Mouse (Mus musculus): Measurements from ENCODE around the gene Cacnb4. TPM values are rescaled to one million over a fixed set of nuclear protein-coding genes. Genes with fewer than 3 reads are reported as not detected.
A peak's percentile ranks its signal among the peaks of the same experiment; 100 is the strongest.

The Cacnb4 gene
- polyA plus RNA-seq, 1 experiment from 2014 or later: 1.6 TPM

DNA sequence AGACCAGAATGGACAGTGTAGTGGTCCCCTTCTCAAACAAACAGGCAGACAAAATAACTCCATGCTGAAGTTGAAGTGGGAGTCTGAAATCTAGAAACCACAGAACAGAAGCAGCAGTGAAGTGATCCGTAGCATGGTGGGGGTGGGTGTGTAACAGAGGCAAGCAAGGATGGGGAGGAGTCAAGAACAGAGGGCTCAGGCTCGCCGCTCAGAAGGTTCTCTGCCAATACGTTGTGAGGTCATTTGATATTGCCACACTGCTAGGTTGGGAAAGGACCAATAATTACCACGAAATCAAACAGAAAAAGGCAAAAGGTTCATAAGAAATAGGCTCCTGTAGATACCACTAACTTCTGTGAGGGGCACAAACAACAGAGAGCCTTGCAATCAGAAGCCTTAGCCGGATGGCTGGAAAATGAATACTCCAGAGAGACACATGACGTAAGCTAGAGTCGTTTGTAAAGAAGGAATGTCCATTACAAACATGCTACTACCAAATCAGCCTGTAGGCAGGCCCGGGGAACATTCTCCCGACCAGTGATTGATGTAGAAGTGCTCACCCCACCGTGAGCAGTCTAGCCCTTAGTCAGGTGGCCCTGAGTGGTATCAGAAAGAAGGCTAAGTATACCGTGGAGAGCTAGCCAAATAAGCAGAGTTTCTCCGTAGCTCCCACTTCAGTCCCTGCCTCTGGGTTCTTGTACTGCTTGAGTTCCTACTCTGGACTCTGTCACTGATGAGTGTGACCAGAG is 199.7 kb downstream of the Cacnb4 start:
- peaks cover 5% of the 10 kb centered on the region for H3K4me1 ChIP-seq
- no peaks in the 10 kb centered on the region for H3K9me3 ChIP-seq
- H3K4me3 ChIP-seq: no peak overlapping the region
- no peak overlapping the region for H3K9ac ChIP-seq
- H3K27ac ChIP-seq: no peak overlapping the region
- 55% methylated on average over 13 of the region's 13 CpGs for WGBS
- no peaks in the 10 kb centered on the region; the same call in 1 of the 2 replicates for H3K27me3 ChIP-seq
- no peak for ATAC-seq (ENCODE audit: insufficient number of reproducible peaks, low FRiP score, low TSS enrichment, low read depth)
- H3K36me3 ChIP-seq: no peaks in the 10 kb centered on the region
- H3K4me2 ChIP-seq: no peak overlapping the region

DNA sequence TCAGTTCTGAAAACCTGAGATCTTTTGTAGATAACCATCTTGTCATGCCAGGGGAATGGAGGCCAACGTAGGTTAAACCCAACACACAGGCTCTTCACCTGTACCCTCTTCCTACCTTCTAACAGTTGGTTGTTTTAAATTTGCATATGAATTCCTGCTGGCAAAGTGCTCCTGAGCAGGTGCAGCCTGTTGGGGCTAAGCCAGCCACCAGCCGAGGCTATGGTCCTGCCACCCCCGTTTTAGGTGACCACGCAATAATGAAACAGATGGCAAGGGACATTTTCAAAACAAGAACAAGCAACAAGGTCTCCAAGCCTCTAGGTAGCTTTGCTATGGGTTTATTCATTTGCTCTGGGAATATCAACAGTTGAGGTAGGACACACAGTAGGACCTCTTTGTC is 200.8 kb downstream of the Cacnb4 start:
- ATAC-seq (ENCODE audit: insufficient number of reproducible peaks, low FRiP score, low TSS enrichment, low read depth): no peak
- H3K4me1 ChIP-seq: peaks cover 6% of the 10 kb centered on the region
- no peak overlapping the region for H3K4me2 ChIP-seq
- H3K4me3 ChIP-seq: no peak overlapping the region
- no peaks in the 10 kb centered on the region for H3K36me3 ChIP-seq
- WGBS: 88% methylated on average over 4 of the region's 4 CpGs
- H3K9ac ChIP-seq: no peak overlapping the region
- no peak overlapping the region for H3K27ac ChIP-seq
- H3K9me3 ChIP-seq: no peaks in the 10 kb centered on the region
- no peaks in the 10 kb centered on the region; the same call in 1 of the 2 replicates for H3K27me3 ChIP-seq

DNA sequence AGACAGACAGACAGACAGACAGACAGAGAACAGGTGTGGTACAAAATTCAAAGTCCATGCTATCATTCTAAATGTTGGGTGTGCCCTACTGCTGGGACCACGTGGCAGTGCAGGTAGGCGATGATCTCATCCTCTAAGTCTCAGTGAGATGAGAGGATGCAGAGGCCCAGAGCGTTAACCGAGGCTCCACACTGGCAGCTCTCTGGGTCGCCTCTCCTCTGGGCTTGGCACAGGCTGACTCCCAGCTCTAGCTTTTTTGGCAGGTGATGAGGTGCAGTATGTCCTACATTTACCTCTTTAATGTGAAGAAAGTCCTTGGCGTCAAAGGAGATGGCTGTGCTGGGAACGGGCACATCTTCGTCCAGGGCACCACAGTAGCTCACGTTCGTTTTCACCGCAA is 202.1 kb downstream of the Cacnb4 start:
- Histone ChIP-seq H3K9me3 (no peaks in the 10 kb centered on the region), H3K27ac (no peak overlapping the region), H3K4me1 (peaks cover 3% of the 10 kb centered on the region; the same call in 1 of the 2 replicates), H3K36me3 (no peaks in the 10 kb centered on the region), H3K27me3 (no peaks in the 10 kb centered on the region; the same call in 1 of the 2 replicates), H3K9ac (no peak overlapping the region), H3K4me3 (no peak overlapping the region), H3K4me2 (no peak overlapping the region)
- ATAC-seq (ENCODE audit: insufficient number of reproducible peaks, low FRiP score, low TSS enrichment, low read depth): no peak
- WGBS: 81% methylated on average over 11 of the region's 11 CpGs

DNA sequence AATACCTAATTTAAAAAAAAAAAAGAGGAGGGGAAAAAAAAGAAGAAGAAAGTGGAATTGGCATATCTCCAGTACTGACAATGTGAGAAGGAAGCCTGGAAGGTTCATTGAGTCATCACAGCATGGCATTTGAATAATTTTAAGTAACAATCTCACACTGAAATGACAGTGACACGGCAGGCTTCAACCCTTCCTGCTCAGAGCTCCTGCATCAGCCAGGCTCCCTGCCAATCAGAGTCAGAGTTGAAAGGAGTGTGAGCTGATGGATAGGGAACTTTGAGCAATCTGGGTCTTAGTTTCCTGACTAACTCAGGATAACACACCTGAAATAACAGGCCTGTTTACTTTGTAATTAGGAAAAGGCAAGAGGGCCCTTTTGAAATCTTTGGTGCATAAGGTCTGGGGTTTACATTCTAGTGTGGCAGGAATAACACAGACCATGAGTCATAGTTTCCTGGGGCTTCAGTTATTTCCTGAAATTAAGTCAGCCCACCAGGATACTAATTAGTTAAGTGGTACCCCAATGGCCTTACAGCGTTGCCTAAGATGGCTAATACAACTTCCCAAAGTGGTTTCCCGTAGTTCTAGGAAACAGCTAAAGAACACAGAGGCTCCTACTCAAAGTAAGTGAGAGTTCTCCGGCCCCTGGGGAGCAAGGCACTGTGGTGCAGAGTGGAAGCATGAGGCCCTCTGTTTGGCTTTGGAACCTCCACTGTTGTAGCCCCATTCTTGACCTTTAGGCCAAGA is 204.9 kb downstream of the Cacnb4 start:
- Histone ChIP-seq H3K9ac (no peak overlapping the region), H3K4me3 (no peak overlapping the region), H3K36me3 (no peaks in the 10 kb centered on the region), H3K4me2 (no peak overlapping the region), H3K27me3 (no peaks in the 10 kb centered on the region; the same call in 1 of the 2 replicates), H3K27ac (no peak overlapping the region), H3K9me3 (no peaks in the 10 kb centered on the region), H3K4me1 (peaks cover 3% of the 10 kb centered on the region; the same call in 1 of the 2 replicates)
- ATAC-seq (ENCODE audit: insufficient number of reproducible peaks, low FRiP score, low TSS enrichment, low read depth): 0 out of 2 replicates have a peak, but pooled peaks have one; percentile 14
- 23% methylated on average over 4 of the region's 4 CpGs for WGBS

DNA sequence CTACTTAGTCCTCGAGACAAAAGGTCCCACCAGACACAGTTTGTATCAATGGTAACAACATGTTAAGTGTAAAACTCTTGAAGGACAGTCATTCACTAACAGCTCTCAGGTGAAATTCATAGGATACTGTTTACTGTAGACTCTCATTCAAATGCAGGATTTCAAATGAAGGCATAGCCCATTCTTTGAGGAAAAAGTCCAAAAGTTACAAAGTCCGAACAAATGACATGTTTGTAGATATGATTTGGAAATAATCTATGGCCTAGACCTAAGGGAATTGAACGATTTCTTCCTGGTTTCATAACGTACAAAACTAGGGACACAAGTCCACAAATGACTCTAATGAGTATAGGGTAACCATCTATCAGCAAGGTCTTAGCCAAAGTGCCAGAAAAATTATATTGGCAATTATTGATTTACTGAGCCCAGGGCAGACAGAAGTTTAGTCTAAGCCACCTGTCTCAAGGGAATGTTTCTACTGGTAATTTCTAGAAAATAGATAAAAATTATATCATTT is 206.5 kb downstream of the Cacnb4 start:
- Histone ChIP-seq H3K36me3 (no peaks in the 10 kb centered on the region), H3K4me1 (peaks cover 3% of the 10 kb centered on the region; the same call in 1 of the 2 replicates), H3K27me3 (no peaks in the 10 kb centered on the region; the same call in 1 of the 2 replicates), H3K4me3 (no peak overlapping the region), H3K27ac (no peak overlapping the region), H3K4me2 (no peak overlapping the region), H3K9ac (no peak overlapping the region), H3K9me3 (no peaks in the 10 kb centered on the region)
- 85% methylated on average over 4 of the region's 4 CpGs for WGBS
- ATAC-seq (ENCODE audit: insufficient number of reproducible peaks, low FRiP score, low TSS enrichment, low read depth): no peak

DNA sequence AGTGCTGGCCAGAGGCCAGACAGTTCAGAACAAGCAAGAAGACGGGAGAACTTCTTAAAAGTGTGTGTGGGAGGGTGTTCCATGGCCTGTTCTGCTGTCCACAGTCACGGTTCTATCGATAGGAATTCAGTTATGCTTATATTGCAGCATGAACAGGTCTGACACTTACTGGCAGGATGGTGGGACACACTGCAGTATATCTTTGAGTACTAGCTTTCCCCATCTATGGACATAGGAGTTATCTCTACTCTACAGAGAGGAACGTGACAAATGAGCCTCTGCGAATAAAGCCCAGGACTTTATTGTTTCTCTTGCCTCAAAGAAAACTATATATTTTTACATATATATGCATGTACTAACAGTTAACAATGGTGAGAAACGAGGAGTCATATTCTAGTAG is 209.0 kb downstream of the Cacnb4 start:
- WGBS: 78% methylated on average over 6 of the region's 6 CpGs
- Histone ChIP-seq H3K4me2 (no peak overlapping the region), H3K27ac (no peak overlapping the region), H3K9me3 (no peaks in the 10 kb centered on the region), H3K4me1 (peaks cover 3% of the 10 kb centered on the region; the same call in 1 of the 2 replicates), H3K4me3 (no peak overlapping the region), H3K9ac (no peak overlapping the region), H3K36me3 (no peaks in the 10 kb centered on the region), H3K27me3 (no peaks in the 10 kb centered on the region)
- ATAC-seq (ENCODE audit: insufficient number of reproducible peaks, low FRiP score, low TSS enrichment, low read depth): no peak

DNA sequence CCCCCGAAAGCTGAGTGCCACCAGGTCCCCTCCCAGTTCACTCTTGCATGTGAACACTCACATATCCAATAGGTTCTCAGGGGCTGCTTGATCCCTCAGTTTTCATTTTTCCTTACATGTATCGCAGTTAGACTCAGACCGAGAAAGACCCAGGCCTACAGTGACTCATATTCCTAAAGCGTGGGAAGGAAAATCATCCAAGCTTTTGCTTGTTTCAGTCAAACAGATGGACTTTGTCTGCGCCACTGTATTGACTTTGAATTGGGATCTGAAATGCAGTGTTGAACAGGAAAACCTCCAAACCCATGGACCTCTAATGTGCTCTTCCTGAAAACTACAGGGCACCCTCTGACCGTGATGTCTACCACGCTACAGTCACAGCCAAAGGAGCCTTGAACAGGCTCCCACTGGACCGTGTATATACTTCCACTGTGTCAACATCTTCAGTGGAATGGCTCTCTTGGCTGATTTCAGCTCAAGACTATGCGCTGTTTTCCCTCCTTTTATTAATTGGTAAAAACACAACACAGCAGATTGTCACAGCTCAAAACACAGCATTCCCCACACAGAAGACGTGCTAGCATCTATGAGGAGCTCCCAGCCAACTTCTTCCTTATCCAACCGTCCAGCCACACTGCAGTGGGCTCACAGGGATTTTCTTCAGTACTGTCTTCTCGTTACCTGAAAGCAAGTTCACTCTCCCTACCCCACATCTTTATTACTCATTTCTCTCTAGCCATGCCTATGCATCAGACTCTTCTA is 215.2 kb downstream of the Cacnb4 start:
- no peaks in the 10 kb centered on the region for H3K27me3 ChIP-seq
- 0 out of 2 replicates have a peak, but pooled peaks cover 2% of the 10 kb centered on the region for H3K4me1 ChIP-seq
- H3K27ac ChIP-seq: no peak overlapping the region
- no peak overlapping the region for H3K4me2 ChIP-seq
- H3K36me3 ChIP-seq: no peaks in the 10 kb centered on the region
- no peaks in the 10 kb centered on the region for H3K9me3 ChIP-seq
- no peak overlapping the region for H3K4me3 ChIP-seq
- no peak overlapping the region for H3K9ac ChIP-seq
- 86% methylated on average over 12 of the region's 12 CpGs for WGBS
- no peak for ATAC-seq (ENCODE audit: insufficient number of reproducible peaks, low FRiP score, low TSS enrichment, low read depth)

DNA sequence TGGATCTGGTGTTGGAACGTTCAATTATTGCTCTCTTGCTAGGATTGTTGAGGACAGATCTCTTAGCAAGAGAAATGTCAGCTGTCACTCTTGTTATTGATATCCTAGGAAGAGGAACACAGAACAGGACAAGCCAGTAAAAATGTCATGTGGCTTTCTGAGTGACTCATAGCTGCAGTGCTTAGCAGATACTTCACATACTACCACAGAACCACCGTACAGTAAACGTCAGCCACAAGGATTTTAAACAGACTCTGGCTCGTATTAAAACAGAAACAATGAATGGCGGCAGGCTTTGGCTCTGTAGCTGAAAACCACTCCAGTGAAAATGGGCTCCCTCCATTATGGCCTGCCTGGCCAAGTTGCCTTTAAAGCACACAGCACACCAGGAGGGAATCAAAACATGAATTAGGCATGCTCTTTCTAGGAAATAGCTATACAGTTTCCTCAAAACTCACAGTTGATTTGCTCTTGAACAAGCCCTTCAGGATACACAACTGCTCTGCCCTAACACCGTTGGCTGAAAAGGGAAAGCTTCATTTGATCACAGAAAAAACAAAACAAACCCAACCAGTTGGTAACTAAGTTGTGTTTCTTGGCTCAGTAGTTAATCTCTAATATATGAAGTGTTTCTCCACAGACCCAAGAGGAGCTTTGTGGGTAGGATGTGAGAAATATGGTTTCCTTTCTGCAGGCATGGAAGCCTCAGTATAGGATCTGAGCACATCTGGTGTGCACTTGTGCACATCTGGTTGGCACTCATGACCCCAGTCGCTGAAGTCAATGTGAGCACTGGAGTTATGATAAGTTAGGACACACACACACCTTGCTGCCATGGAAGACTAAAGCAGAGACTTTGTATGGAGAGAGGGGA is 220.8 kb downstream of the Cacnb4 start:
- Histone ChIP-seq H3K9me3 (no peaks in the 10 kb centered on the region), H3K4me1 (peaks cover 7% of the 10 kb centered on the region; the same call in 1 of the 2 replicates), H3K27ac (no peak overlapping the region), H3K27me3 (no peaks in the 10 kb centered on the region), H3K9ac (no peak overlapping the region), H3K4me2 (no peak overlapping the region), H3K36me3 (no peaks in the 10 kb centered on the region), H3K4me3 (no peak overlapping the region)
- 34% methylated on average over 7 of the region's 7 CpGs for WGBS
- ATAC-seq (ENCODE audit: insufficient number of reproducible peaks, low FRiP score, low TSS enrichment, low read depth): no peak

DNA sequence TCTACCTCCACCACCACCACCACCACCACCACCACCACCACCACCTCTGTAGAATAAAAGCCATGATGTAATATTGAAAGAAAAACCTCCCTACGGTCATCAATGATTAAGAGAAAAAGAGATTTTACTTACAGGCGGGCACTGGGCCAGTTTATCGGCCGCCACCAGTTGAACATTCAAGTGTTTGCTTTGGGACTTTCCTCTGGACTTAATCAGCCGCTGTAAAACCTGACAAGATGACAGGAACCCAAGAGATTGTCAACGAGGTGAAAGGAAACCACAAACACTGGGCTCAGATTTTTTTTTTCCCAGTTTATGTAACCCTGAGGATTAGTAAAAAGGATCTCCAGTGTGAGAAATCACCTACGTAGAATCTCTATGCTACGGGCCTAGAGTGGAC is 226.8 kb downstream of the Cacnb4 start:
- WGBS: 72% methylated on average over 8 of the region's 8 CpGs
- no peak for ATAC-seq (ENCODE audit: insufficient number of reproducible peaks, low FRiP score, low TSS enrichment, low read depth)
- Histone ChIP-seq H3K36me3 (no peaks in the 10 kb centered on the region), H3K9ac (no peak overlapping the region), H3K4me2 (no peak overlapping the region), H3K9me3 (no peaks in the 10 kb centered on the region), H3K27ac (no peak overlapping the region), H3K27me3 (no peaks in the 10 kb centered on the region), H3K4me1 (no peaks in the 10 kb centered on the region), H3K4me3 (no peak overlapping the region)

DNA sequence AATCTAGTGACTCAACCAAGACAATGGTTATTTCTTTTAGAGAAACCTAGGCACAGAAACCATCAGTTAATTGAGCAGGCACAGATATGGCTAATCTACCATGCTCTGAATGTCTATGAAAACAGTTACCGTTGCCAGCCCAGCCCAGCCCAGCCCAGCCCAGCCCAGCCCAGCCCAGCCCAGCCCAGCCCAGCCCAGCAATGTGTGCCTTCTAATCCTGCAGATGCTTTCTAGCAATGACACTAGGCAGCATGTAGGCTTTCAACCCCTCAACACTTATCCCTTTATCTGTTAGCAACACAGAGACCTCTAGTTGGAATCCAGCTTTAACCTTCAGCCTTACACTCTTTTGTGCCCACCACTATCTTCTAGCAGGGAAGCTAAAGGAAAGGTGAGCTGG is 227.7 kb downstream of the Cacnb4 start:
- no peak overlapping the region for H3K4me3 ChIP-seq
- H3K4me1 ChIP-seq: no peaks in the 10 kb centered on the region
- H3K9me3 ChIP-seq: no peaks in the 10 kb centered on the region
- no peaks in the 10 kb centered on the region for H3K27me3 ChIP-seq
- no peak overlapping the region for H3K27ac ChIP-seq
- no peak for ATAC-seq (ENCODE audit: insufficient number of reproducible peaks, low FRiP score, low TSS enrichment, low read depth)
- 78% methylated on average over 1 of the region's 1 CpGs for WGBS
- H3K9ac ChIP-seq: no peak overlapping the region
- no peak overlapping the region for H3K4me2 ChIP-seq
- no peaks in the 10 kb centered on the region for H3K36me3 ChIP-seq

DNA sequence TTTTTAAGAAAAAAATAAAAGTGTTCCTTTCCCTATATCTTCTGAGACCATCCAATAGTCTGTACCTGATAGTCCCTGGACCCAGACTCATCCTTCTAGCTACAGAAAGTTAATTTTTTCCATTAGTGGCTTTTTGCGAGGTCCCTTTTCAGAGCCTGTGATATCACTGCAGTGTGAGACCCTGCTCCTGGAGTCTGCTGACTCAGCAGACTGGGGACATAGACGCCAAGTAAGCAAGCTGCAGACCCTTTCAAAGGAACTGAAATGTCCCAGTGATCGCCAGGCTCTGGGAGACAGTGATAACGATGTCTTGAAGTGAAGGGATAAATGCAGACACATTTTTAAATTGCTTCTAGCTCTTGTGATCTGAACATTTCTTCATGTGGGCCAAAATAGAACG is 230.0 kb downstream of the Cacnb4 start:
- no peak overlapping the region for H3K4me2 ChIP-seq
- no peaks in the 10 kb centered on the region for H3K36me3 ChIP-seq
- H3K27me3 ChIP-seq: no peaks in the 10 kb centered on the region
- H3K4me1 ChIP-seq: no peaks in the 10 kb centered on the region
- H3K9ac ChIP-seq: no peak overlapping the region
- H3K4me3 ChIP-seq: no peak overlapping the region
- H3K9me3 ChIP-seq: no peaks in the 10 kb centered on the region
- WGBS: 69% methylated on average over 5 of the region's 5 CpGs
- no peak overlapping the region for H3K27ac ChIP-seq
- ATAC-seq (ENCODE audit: insufficient number of reproducible peaks, low FRiP score, low TSS enrichment, low read depth): no peak
